Mouse (Mus musculus): ENCODE measurements around the gene Ecel1.

GRCm38 (mm10) chr1:87205038-87205437 is 48.7 kb upstream of the Ecel1 start:
- TF ChIP-seq CTCF (IDR thresholded peaks at IDR 0.05; ENCODE audit: low read depth) = no peak
- TF ChIP-seq EP300 (IDR thresholded peaks at IDR 0.05; ENCODE audit: low read depth) = no peak

All from liver, embryonic 14.5 days (tissue).